24 mouse cellular contexts compared by ENCODE assay signal in the genomic region with DNA sequence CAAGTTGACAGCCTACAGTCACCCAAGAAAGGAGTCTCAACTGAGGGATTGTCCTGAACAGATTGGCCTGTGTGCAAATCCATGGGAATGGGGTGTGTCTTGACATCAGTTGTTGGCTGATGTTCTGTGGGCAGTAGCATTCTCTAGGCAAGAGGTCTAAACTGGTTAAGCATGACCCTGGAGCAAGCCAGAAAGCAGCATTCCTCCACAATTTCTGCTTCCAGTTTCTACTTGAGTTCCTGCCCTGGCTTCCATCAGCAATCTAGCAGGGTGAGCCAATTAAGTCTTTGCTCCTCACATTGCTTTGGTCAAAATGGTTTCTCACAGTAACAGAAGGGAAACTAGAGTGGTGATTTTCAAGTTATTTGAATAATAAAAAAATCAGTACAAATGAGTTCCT.
"Had no signal": no experiment of that assay in that cellular context is flagged by ENCODE, and none has a peak within 500 bp of the region (broad histone marks: within the 10 kb centered on the region; RNA-seq: fewer than 3 reads in every experiment).

No protein-coding gene starts in this region.

- H3K9me3 ChIP-seq: heart, embryonic 10.5 days; heart, embryonic 12.5 days; hindbrain, embryonic 10.5 days; hindbrain, embryonic 12.5 days; intestine, embryonic 15.5 days; limb, embryonic 10.5 days; limb, embryonic 12.5 days; liver, embryonic 13.5 days; liver, embryonic 15.5 days had no signal

- H3K4me3 ChIP-seq: heart, adult 2 months; heart, embryonic 10.5 days; heart, embryonic 12.5 days; hindbrain, embryonic 10.5 days; hindbrain, embryonic 12.5 days; intestine, embryonic 15.5 days; layer of hippocampus, adult 2 months; left cerebral cortex, adult 2 months; limb, embryonic 10.5 days; limb, embryonic 12.5 days; liver, embryonic 13.5 days; liver, embryonic 15.5 days had no signal

- H3K27ac ChIP-seq: heart, adult 2 months; hindbrain, embryonic 12.5 days; hindbrain, embryonic 14.5 days; intestine, embryonic 15.5 days; layer of hippocampus, adult 2 months; left cerebral cortex, adult 2 months; liver, embryonic 13.5 days had no signal

- DNase-seq: gastrocnemius, postnatal 25 days; heart, adult 2 months; heart, postnatal 10 days; heart, postnatal 4 days; kidney, adult 18-20 months; kidney, adult 8-10 months; kidney, postnatal 10 days; kidney, postnatal 4 days; liver; liver, embryonic 13.5 days had no signal

- H3K36me3 ChIP-seq: heart, embryonic 10.5 days; heart, embryonic 12.5 days; hindbrain, embryonic 10.5 days; hindbrain, embryonic 12.5 days; intestine, embryonic 15.5 days; limb, embryonic 10.5 days; limb, embryonic 12.5 days; liver, embryonic 13.5 days; liver, embryonic 15.5 days had no signal

- H3K9ac ChIP-seq: heart, embryonic 12.5 days; hindbrain, embryonic 12.5 days; hindbrain, embryonic 14.5 days; intestine, embryonic 15.5 days; limb, embryonic 12.5 days; liver, embryonic 13.5 days; liver, embryonic 15.5 days had no signal

- H3K4me2 ChIP-seq: heart, embryonic 12.5 days; hindbrain, embryonic 12.5 days; hindbrain, embryonic 14.5 days; intestine, embryonic 15.5 days; limb, embryonic 12.5 days; liver, embryonic 11.5 days; liver, embryonic 13.5 days; liver, embryonic 15.5 days had no signal

- ATAC-seq: hindbrain, embryonic 16.5 days; intestine, embryonic 15.5 days; intestine, postnatal 0 days had no signal

- H3K27me3 ChIP-seq: heart, embryonic 12.5 days; hindbrain, embryonic 12.5 days; intestine, embryonic 15.5 days; limb, embryonic 12.5 days; liver, embryonic 13.5 days; liver, embryonic 15.5 days had no signal
